ENCODE assay signal across 9 mouse cellular contexts in genomic region chr10:12612235-12612863, GRCm38 (mm10).
A peak's percentile ranks its signal among the peaks of the same experiment; 100 is the strongest.
DNase-seq lines count a peak whose midpoint lies in the region; ATAC-seq lines count a peak whose summit lies in the region.
"Had no signal": no experiment of that assay in that cellular context is flagged by ENCODE, and none has a peak within 500 bp of the region (broad histone marks: within the 10 kb centered on the region; RNA-seq: fewer than 3 reads in every experiment).

No protein-coding gene starts in this region.

- intact Hi-C loops in gastrocnemius, postnatal 36 days (cut with DNase I): loop anchor here (5.0 kb wide), 3 partner anchors 395 to 1160 kb away; no protein-coding TSS in a partner anchor
- intact Hi-C loops in gastrocnemius, postnatal 14 days (cut with DNase I; ENCODE audit: low total_unique reads): loop anchor here (10.0 kb wide), 1 partner anchor 608 kb away; no protein-coding TSS in a partner anchor

- no peaks in the 10 kb centered on the region for H3K27me3 ChIP-seq in midbrain, embryonic 12.5 days
- H3K27me3 ChIP-seq: limb, embryonic 13.5 days had no signal

- H3K36me3 ChIP-seq in midbrain, embryonic 12.5 days: no peaks in the 10 kb centered on the region
- H3K36me3 ChIP-seq: limb, embryonic 13.5 days had no signal

- WGBS in midbrain, embryonic 12.5 days: 20% methylated on average over 4 of the region's 4 CpGs

- no peak overlapping the region for H3K4me3 ChIP-seq in midbrain, embryonic 12.5 days
- H3K4me3 ChIP-seq: limb, embryonic 13.5 days had no signal

- peak; percentile 8 for DNase-seq in gastrocnemius, adult 18-20 months (ENCODE audit: low spot score)
- no peak for DNase-seq in gastrocnemius, postnatal 36 days
- peak; percentile 75 for DNase-seq in CD4-positive, CD25-positive, alpha-beta regulatory T cell, adult 2 months (ENCODE audit: low read depth, low spot score)
- peak; percentile 33 for DNase-seq in cerebellum, adult 8-10 months
- peak; percentile 11 for DNase-seq in gastrocnemius, postnatal 14 days
- peak; percentile 15 to 46 for DNase-seq in layer of hippocampus, postnatal 25 days (ENCODE audit: extremely low spot score in 1 of 2, low spot score in 1 of 2)
- peak; percentile 45 for DNase-seq in testis, postnatal 10 days (ENCODE audit: low spot score)

- no peak overlapping the region for H3K4me2 ChIP-seq in midbrain, embryonic 12.5 days (replicated peaks)
- H3K4me2 ChIP-seq: limb, embryonic 13.5 days had no signal

- H3K27ac ChIP-seq in midbrain, embryonic 12.5 days (replicated peaks): no peak overlapping the region
- H3K27ac ChIP-seq: limb, embryonic 13.5 days had no signal

- H3K9me3 ChIP-seq in midbrain, embryonic 12.5 days: no peaks in the 10 kb centered on the region
- H3K9me3 ChIP-seq: limb, embryonic 13.5 days had no signal

- H3K9ac ChIP-seq in midbrain, embryonic 12.5 days (replicated peaks): no peak overlapping the region
- H3K9ac ChIP-seq: limb, embryonic 13.5 days had no signal

- ATAC-seq in midbrain, embryonic 12.5 days (ENCODE audit: low FRiP score, low read depth): peak; percentile 80

- H3K4me1 ChIP-seq in midbrain, embryonic 12.5 days: peaks cover 13% of the 10 kb centered on the region

Comparison
In these comparisons a context has a peak if more than half of its experiments do, and no peak if none do; other contexts are left out.
1. DNase-seq: peak in gastrocnemius, adult 18-20 months (single experiment), CD4-positive, CD25-positive, alpha-beta regulatory T cell, adult 2 months (single experiment), cerebellum, adult 8-10 months (single experiment), gastrocnemius, postnatal 14 days (single experiment), layer of hippocampus, postnatal 25 days (2 of 2) and testis, postnatal 10 days (single experiment); none in gastrocnemius, postnatal 36 days (0 of 2).